Mouse (Mus musculus): ENCODE measurements around the gene Rbm20. TPM values are rescaled to one million over a fixed set of nuclear protein-coding genes. Genes with fewer than 3 reads are reported as not detected.
A peak's percentile ranks its signal among the peaks of the same experiment; 100 is the strongest.

Rbm20 gene
- polyA plus RNA-seq, 1 experiment from 2014 or later: 2.5 TPM

DNA sequence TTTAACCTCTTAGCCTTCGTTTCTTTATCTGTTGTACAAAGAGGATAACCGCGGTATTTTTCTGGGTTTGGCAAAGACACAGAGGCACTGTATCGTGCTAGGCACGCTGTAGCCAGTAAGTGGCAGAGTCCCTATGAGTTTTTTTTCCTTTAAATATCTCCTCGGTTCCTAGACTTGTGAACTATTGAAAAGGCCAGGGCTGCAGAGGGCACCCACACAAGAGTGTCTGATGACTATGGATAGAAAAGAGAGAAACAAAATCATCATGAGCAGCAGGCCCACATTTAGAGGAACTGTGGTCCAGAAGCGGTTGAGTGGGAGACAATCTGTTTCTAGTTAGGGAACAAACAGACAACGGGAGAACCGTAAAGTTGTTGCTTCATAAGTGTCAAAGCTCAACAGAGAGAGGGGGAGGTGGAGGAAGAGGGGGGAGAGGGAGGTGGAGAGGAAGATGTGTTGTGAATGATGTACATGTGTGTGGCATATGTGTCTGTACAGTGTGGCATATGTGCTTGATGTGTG, 215.8 kb downstream of the Rbm20 start:
- Histone ChIP-seq H3K4me3 (ENCODE audit: low read depth, low read length) (no peak overlapping the region), H3K9me3 (ENCODE audit: control insufficient read depth, low read length) (no peaks in the 10 kb centered on the region), H3K27me3 (ENCODE audit: control insufficient read depth, insufficient read depth, low read length) (no peaks in the 10 kb centered on the region), H3K36me3 (ENCODE audit: control insufficient read depth, insufficient read depth, low read length) (no peaks in the 10 kb centered on the region), H3K4me1 (replicated peaks; ENCODE audit: control insufficient read depth, insufficient read depth) (peaks cover 25% of the 10 kb centered on the region), H3K4me2 (replicated peaks; ENCODE audit: low read depth) (no peak overlapping the region), H3K27ac (replicated peaks) (peak overlapping the region; percentile 88), H3K9ac (ENCODE audit: low read length) (0 out of 2 replicates have a peak overlapping the region, but pooled peaks have one; percentile 27)
- WGBS: 37% methylated on average over 9 of the region's 9 CpGs
- ATAC-seq (ENCODE audit: low FRiP score, low TSS enrichment) (no peak), DNase-seq (ENCODE audit: low spot score) (no peak)
- TF ChIP-seq EP300 (optimal IDR thresholded peaks at IDR 0.05) (no peak), CTCF (IDR thresholded peaks at IDR 0.05; ENCODE audit: low read depth) (no peak)

GRCm38 (mm10) chr19:53893711-53894171, 216.6 kb downstream of the Rbm20 start:
- H3K27ac ChIP-seq (replicated peaks): peak overlapping the region; percentile 88
- no peaks in the 10 kb centered on the region for H3K36me3 ChIP-seq (ENCODE audit: control insufficient read depth, insufficient read depth, low read length)
- H3K4me1 ChIP-seq (replicated peaks; ENCODE audit: control insufficient read depth, insufficient read depth): peaks cover 25% of the 10 kb centered on the region
- ATAC-seq (ENCODE audit: low FRiP score, low TSS enrichment) (0 out of 2 replicates have a peak, but pooled peaks have one; percentile 6), DNase-seq (ENCODE audit: low spot score) (peak; percentile 46)
- TF ChIP-seq CTCF (IDR thresholded peaks at IDR 0.05; ENCODE audit: low read depth) (no peak), EP300 (optimal IDR thresholded peaks at IDR 0.05) (no peak)
- H3K9ac ChIP-seq (ENCODE audit: low read length): peak overlapping the region; percentile 27; the same call in 1 of the 2 replicates
- no peaks in the 10 kb centered on the region for H3K27me3 ChIP-seq (ENCODE audit: control insufficient read depth, insufficient read depth, low read length)
- 14% methylated on average over 3 of the region's 3 CpGs for WGBS
- no peak overlapping the region for H3K4me3 ChIP-seq (ENCODE audit: low read depth, low read length)
- no peak overlapping the region for H3K4me2 ChIP-seq (replicated peaks; ENCODE audit: low read depth)
- H3K9me3 ChIP-seq (ENCODE audit: control insufficient read depth, low read length): no peaks in the 10 kb centered on the region

- DNase-seq (ENCODE audit: low spot score) (peak; percentile 70), ATAC-seq (ENCODE audit: low FRiP score, low TSS enrichment) (peak; percentile 73)
- no peaks in the 10 kb centered on the region for H3K36me3 ChIP-seq (ENCODE audit: control insufficient read depth, insufficient read depth, low read length)
- H3K27ac ChIP-seq (replicated peaks): peak overlapping the region; percentile 88
- no peak overlapping the region for H3K4me3 ChIP-seq (ENCODE audit: low read depth, low read length)
- H3K27me3 ChIP-seq (ENCODE audit: control insufficient read depth, insufficient read depth, low read length): no peaks in the 10 kb centered on the region
- peaks cover 25% of the 10 kb centered on the region for H3K4me1 ChIP-seq (replicated peaks; ENCODE audit: control insufficient read depth, insufficient read depth)
- TF ChIP-seq CTCF (IDR thresholded peaks at IDR 0.05; ENCODE audit: low read depth) (no peak), EP300 (optimal IDR thresholded peaks at IDR 0.05) (peak; percentile 78)
- 39% methylated on average over 12 of the region's 12 CpGs for WGBS
- H3K4me2 ChIP-seq (replicated peaks; ENCODE audit: low read depth): no peak overlapping the region
- H3K9ac ChIP-seq (ENCODE audit: low read length): peak overlapping the region; percentile 23; the same call in 1 of the 2 replicates
- no peaks in the 10 kb centered on the region for H3K9me3 ChIP-seq (ENCODE audit: control insufficient read depth, low read length)
Measured at GRCm38 (mm10) chr19:53894538-53895121, 217.5 kb downstream of the Rbm20 start.

DNA sequence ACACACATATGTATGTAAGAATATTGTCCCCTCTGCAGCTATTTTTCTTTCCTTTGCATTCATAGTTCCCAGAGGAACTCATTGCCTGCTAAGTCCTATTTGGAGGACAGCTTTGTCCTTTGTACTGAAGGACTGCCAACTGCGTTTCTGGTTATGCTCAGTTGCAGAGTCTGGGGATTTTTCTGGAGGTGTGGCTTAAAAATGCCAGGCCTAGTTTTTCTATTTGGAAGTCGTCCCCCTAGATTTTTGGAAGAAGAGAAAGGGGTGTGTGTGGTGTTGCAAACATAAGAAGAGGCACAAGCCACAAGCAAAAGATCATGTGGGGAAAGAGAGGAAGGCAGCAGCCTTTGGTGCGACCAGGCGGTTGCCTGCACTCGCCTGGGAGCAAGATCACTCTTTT, 220.9 kb downstream of the Rbm20 start:
- Histone ChIP-seq H3K4me3 (ENCODE audit: low read depth, low read length) (no peak overlapping the region), H3K4me1 (replicated peaks; ENCODE audit: control insufficient read depth, insufficient read depth) (peaks cover 12% of the 10 kb centered on the region; the same call in 1 of the 2 replicates), H3K27me3 (ENCODE audit: control insufficient read depth, insufficient read depth, low read length) (no peaks in the 10 kb centered on the region), H3K36me3 (ENCODE audit: control insufficient read depth, insufficient read depth, low read length) (no peaks in the 10 kb centered on the region), H3K9ac (ENCODE audit: low read length) (no peak overlapping the region), H3K4me2 (replicated peaks; ENCODE audit: low read depth) (no peak overlapping the region), H3K9me3 (ENCODE audit: control insufficient read depth, low read length) (no peaks in the 10 kb centered on the region), H3K27ac (replicated peaks) (peak overlapping the region; percentile 59)
- ATAC-seq (ENCODE audit: low FRiP score, low TSS enrichment): no peak
- peak; percentile 10 for DNase-seq (ENCODE audit: low spot score)
- 67% methylated on average over 5 of the region's 5 CpGs for WGBS
- TF ChIP-seq EP300 (optimal IDR thresholded peaks at IDR 0.05) (no peak), CTCF (IDR thresholded peaks at IDR 0.05; ENCODE audit: low read depth) (no peak)

- peak overlapping the region; percentile 59 for H3K27ac ChIP-seq (replicated peaks)
- H3K4me2 ChIP-seq (replicated peaks; ENCODE audit: low read depth): no peak overlapping the region
- H3K27me3 ChIP-seq (ENCODE audit: control insufficient read depth, insufficient read depth, low read length): no peaks in the 10 kb centered on the region
- no peak for ATAC-seq (ENCODE audit: low FRiP score, low TSS enrichment)
- H3K4me1 ChIP-seq (replicated peaks; ENCODE audit: control insufficient read depth, insufficient read depth): peaks cover 10% of the 10 kb centered on the region; the same call in 1 of the 2 replicates
- H3K9ac ChIP-seq (ENCODE audit: low read length): no peak overlapping the region
- no peaks in the 10 kb centered on the region for H3K9me3 ChIP-seq (ENCODE audit: control insufficient read depth, low read length)
- DNase-seq (ENCODE audit: low spot score): peak; percentile 13
- no peaks in the 10 kb centered on the region for H3K36me3 ChIP-seq (ENCODE audit: control insufficient read depth, insufficient read depth, low read length)
- no peak for TF ChIP-seq CTCF (IDR thresholded peaks at IDR 0.05; ENCODE audit: low read depth)
- TF ChIP-seq EP300 (optimal IDR thresholded peaks at IDR 0.05): no peak
- 80% methylated on average over 4 of the region's 4 CpGs for WGBS
- no peak overlapping the region for H3K4me3 ChIP-seq (ENCODE audit: low read depth, low read length)
Measured at GRCm38 (mm10) chr19:53898498-53898897, 221.4 kb downstream of the Rbm20 start.

Data from stomach, postnatal 0 days (tissue).